Mouse (Mus musculus) E14TG2a.4 (cell line): ENCODE measurements around the gene Prok1.

ENCODE experiments used
- CTCF ChIP-seq: conservative IDR thresholded peaks from 2 replicates; pipeline ENCODE4 v1.5.1; 2014; ENCODE audit warnings: low read length
- NANOG ChIP-seq: IDR thresholded peaks from 2 replicates; pipeline ENCODE4 v1.6.1; 2014; ENCODE audit warnings: borderline replicate concordance, low read length, mixed read lengths
- POU5F1 ChIP-seq: IDR thresholded peaks from 2 replicates; pipeline ENCODE4 v1.6.1; 2014; ENCODE audit warnings: low read length, borderline replicate concordance

GRCm38 (mm10) chr3:107204413-107204812 lies 35.1 kb downstream of the Prok1 start:
- no peak for TF ChIP-seq CTCF
- no peak for TF ChIP-seq POU5F1
- no peak for TF ChIP-seq NANOG
